Mouse (Mus musculus) CD4-positive helper T cell, adult 2 months (primary cell): ENCODE data around the gene Rasal3.

Experiments
- DNase-seq: peaks from one replicate; pipeline ENCODE4 v3.0.0-alpha.2; 2012; ENCODE audit warnings: low read depth, missing footprints, low spot score

Rasal3 gene

GRCm38 (mm10) chr17:32403417-32403816, at the start of gene Rasal3:
Rasal3 (minus strand) TSS chr17:32403583.
- DNase-seq = peak; percentile 91

- DNase-seq = peak; percentile 42
These were observed 49.1 kb upstream of the Rasal3 start, which contains the start of gene Cyp4f39 for GRCm38 (mm10) chr17:32452482-32452881. Cyp4f39 (plus strand) TSS chr17:32452723.

- no peak for DNase-seq
These were observed 47.6 kb upstream of the Rasal3 start for GRCm38 (mm10) chr17:32450844-32451537.

GRCm38 (mm10) chr17:32449042-32449441, 45.7 kb upstream of the Rasal3 start:
- no peak for DNase-seq

DNA sequence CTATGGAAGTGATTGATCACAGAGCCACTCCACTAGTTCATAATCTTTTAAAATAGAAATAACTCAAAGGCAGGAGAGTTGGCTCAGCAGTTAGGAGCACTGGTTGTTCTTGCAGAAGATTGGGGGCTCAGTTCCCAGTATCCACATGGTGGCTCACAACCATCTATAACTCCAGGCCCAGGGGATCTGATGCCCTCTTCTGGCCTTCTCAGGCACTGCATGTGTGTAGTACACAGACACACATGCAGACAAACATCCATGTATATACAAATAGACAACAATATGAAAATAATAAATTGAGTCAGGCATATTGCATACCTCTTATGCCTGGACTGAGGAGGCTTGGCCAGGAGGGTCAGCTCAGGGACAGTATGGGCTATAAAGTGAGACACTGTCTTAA, 43.8 kb upstream of the Rasal3 start:
- no peak for DNase-seq

DNA sequence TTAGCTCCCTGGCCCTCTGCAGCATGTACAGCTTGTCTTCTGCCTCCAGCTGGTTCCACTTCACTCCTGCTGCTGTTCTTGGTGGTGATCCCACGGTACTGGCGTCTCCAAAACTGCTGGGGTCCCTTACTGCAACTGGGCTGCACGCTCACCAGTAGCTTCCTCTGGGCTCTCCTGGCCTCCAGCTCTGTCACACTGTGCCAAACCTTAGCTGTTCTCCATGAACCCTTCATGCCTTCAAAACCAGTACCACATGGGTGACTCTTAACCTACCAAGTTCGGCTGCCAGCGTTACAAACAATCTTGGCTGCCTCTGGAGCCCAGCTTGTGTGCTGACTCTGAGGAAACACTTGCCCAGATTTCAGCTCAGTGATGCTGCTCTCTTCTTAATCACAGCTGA, 41.6 kb upstream of the Rasal3 start:
- no peak for DNase-seq

DNA sequence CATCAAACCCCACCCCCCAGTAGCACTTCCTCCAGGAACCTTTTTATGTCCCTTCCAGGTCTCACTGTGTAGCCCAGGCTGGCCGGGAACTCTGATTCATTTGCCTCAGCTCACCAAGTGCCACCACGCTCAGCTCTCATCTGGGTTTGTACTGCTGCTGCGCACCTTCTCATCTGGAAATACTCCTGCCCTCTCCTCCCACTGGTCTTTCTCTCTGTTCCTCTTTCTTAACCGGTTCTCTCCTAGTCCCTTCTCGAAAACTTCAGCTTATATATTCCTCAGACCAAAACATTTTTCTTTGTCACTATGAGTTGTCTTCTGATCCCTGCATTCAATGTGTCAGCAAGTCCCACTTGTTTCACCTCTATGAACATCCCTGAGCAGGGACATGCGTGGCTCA, 39.9 kb upstream of the Rasal3 start:
- DNase-seq = no peak

GRCm38 (mm10) chr17:32437106-32437505, 33.7 kb upstream of the Rasal3 start:
- no peak for DNase-seq

DNA sequence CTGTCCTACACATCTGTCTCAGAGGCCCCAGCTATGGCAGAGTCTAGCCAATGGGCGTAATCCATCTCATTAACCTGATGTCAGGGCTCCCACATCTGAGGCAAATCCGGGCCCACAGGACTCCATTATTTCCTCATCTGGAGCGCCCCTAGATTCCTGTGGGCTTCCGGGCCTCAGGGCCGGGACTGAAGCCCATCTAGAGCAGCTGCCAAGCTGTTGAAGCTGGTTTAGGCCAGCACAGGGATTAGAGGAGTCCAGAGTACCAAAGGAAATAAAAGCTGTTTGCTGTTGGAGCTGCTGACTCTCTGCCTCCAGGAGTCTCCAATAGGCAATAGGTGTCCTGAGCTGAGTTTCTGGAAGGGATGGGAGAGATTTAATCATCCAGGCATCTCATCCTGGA, 31.8 kb upstream of the Rasal3 start:
- no peak for DNase-seq

- no peak for DNase-seq
These were observed 30.9 kb upstream of the Rasal3 start for GRCm38 (mm10) chr17:32434324-32434723.

GRCm38 (mm10) chr17:32431972-32432371, 28.6 kb upstream of the Rasal3 start:
- peak; percentile 73 for DNase-seq

DNA sequence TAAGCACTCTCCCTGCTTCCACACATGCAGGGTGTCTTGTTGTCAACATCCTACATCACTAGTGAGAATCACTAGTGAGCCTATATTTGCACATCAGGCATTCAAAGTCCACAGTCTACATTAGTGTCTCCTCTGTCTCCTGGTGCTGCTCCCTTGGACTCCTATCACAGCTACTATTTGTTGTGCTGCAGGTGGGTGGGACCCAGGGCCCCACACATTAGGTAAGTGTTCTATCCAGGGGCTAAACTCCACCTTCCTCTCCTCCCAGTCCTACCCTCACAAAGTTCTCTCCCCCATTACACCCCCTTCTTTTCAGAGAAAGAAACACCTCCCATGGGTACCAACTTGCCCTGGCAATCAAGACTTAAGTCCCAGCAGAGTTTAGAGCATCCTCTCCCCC, 23.2 kb upstream of the Rasal3 start:
- DNase-seq = no peak

DNA sequence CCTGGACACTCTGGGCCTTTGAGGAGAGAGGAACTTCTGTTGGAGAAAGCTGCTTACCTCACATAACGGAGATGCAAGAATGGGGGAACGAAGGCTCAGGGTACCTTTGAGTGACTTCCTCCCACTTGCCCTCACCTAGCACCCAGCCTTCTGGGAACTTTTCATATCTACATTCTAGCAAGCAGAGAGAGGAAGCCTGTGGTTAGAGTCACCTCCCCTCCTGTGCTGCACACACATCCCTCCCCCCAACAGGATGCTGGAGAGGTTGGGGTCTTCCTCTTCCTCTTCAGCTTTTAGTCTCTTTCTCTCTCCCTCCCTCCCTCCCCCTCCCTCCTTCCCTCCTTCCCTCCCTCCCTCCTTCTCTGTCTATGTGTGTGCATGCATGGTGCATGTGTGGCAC, 20.7 kb upstream of the Rasal3 start, which contains the start of gene Pglyrp2:
Pglyrp2 (minus strand) TSS at position 134 of the 400 bp plus-strand sequence.
- peak; percentile 84 for DNase-seq

- DNase-seq = no peak
These were observed 17.4 kb upstream of the Rasal3 start for GRCm38 (mm10) chr17:32420781-32421180.

DNA sequence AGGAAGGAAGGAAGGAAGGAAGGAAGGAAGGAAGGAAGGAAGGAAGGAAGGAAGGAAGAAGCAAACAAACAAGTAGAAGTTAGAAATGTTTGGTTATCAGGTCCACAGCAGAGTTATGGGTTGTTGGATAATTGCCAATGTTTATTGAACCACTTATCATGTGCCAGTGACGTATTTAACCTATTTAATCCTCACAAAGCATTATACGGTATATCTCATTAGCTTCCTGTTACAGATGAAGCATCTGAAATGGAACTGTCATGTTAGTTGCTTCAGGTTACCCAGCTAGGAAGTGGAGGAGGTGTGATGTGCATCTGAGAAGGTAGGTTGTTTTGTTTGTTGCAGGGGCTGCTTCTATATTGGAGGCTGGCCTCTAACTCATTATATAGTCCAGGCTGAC, 16.6 kb upstream of the Rasal3 start:
- DNase-seq = no peak

DNA sequence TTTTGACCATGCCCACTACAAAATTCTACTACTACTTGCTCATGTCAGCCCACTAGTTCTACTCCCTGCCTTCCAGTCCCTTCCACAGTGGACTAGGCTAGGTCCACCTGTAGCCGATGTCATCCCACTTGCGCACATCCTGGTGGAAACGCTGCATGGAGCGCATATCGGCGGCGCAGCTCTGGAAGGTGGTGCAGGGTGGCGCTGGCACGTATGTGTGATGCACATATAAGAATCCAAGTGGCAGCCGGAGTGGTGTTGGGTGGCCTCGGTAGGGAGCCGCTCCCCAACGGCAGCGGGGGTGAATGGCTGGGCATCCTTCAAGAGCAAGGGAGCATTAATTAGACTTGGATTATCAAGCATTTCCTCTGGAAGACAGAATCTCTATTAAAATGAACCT, 13.4 kb upstream of the Rasal3 start:
- DNase-seq = no peak

- DNase-seq = no peak
These were observed 12.1 kb upstream of the Rasal3 start for GRCm38 (mm10) chr17:32415417-32416020.

- peak; percentile 32 for DNase-seq
These were observed 8.5 kb upstream of the Rasal3 start for GRCm38 (mm10) chr17:32411898-32412297.

GRCm38 (mm10) chr17:32402779-32403157, 615 bp downstream of the Rasal3 start:
- peak; percentile 85 for DNase-seq

DNA sequence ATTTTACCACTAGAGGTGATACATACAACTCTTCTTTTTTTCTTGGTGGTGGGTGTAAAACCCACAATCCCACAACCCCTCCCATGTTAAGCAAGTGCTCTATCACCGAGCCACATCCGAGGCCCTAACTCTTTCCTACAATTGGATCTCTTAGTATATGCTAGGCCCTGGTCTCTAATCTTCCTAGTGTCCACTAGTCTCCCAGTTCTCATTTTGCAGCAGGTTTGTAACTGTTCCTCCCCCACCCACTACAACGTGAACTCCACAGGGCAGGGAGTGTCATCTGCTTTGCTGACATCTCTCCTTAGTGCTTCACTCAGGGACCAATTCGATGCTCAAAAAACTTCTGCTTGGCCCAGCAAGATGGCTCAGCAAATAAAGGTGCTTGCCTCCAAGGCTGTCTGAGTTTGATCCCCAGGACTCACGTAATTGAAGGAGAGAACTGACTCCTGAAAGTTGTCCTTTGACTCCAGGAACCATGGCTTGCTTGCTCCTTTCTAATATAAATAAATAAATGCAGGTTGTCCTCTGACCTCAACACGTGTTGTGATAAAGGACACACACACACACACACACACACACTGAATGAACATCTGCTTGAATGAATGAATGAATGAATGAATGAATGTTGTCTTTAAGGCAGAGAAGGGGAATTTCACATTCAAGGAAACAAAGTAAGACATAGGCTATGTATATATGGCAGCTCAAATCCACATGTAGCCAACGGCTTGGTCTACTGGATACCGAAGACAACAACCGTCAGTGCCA, 1.2 kb downstream of the Rasal3 start:
- DNase-seq = peak; percentile 78

DNA sequence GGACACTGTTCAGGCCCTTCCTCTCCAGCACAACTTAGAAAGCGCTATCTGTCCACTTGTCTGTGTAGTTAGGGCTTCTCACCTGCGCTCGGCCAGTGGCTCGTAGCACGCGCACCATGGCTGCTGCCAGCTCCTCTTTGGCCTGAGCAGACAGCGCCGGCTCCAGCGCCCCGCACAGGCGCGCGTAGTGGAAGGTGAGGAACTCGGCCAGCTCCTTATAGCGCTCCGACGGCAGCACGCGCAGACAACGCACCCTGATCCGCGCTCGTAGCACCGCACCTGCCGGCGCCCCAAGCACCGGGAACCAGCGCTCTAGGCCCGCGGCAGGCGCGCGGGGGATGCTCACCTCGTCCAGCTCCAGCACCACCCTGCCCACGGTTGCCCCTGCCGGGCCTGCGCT, 7.1 kb downstream of the Rasal3 start:
- DNase-seq = no peak

- no peak for DNase-seq
These were observed 9.4 kb downstream of the Rasal3 start for GRCm38 (mm10) chr17:32393944-32394343.
